Mouse (Mus musculus) liver, postnatal 0 days (tissue): Measurements from ENCODE around the gene Map4k2.
A peak's percentile ranks its signal among the peaks of the same experiment; 100 is the strongest.

Experiments
- CTCF ChIP-seq: sonication (generic); IDR thresholded peaks from 2 replicates; pipeline ENCODE4 v1.5.1; 2016; ENCODE audit warnings: antibody characterized with exemption, low read depth
- EP300 ChIP-seq: IDR thresholded peaks from 2 replicates; pipeline ENCODE4 v1.6.1; 2016; ENCODE audit warnings: antibody characterized with exemption, low read depth, mild to moderate bottlenecking

GRCm38 (mm10) chr19:6363091-6363410 lies 22.1 kb downstream of the Map4k2 start:
- TF ChIP-seq CTCF, result no peak
- peak; percentile 86 for TF ChIP-seq EP300
